Mouse (Mus musculus) stomach, embryonic 16.5 days (tissue): ENCODE results near the gene Gm4969. TPM values are rescaled to one million over a fixed set of nuclear protein-coding genes. Genes with fewer than 3 reads are reported as not detected.

Experiments used
- ATAC-seq: fragments of 200-750 bp; cut with Nextera tagmentation; 2 replicates; pipeline ENCODE4 v1.8.0; 2017; ENCODE audit warnings: moderate number of reproducible peaks, moderate TSS enrichment; ENCODE audit not compliant: insufficient read depth, low FRiP score
- H3K27ac ChIP-seq: fragments of 300-500 bp; sonication (generic); 2 replicates; pipeline ENCODE4 v1.5.1; 2014; ENCODE audit warnings: low read length
- H3K27me3 ChIP-seq: fragments of 300-500 bp; sonication (generic); 2 replicates; pipeline ENCODE4 v1.6.1; 2014; ENCODE audit warnings: low read length, control low read depth, mixed read lengths; ENCODE audit not compliant: control insufficient read depth, insufficient read depth
- H3K36me3 ChIP-seq: fragments of 300-500 bp; sonication (generic); 2 replicates; pipeline ENCODE4 v1.6.1; 2014; ENCODE audit warnings: low read length; ENCODE audit not compliant: control insufficient read depth, insufficient read depth
- H3K4me1 ChIP-seq: fragments of 300-500 bp; sonication (generic); 2 replicates; pipeline ENCODE4 v1.6.1; 2014; ENCODE audit warnings: low read length, control low read depth, mixed read lengths; ENCODE audit not compliant: control insufficient read depth, insufficient read depth
- H3K4me2 ChIP-seq: fragments of 300-500 bp; sonication (generic); 2 replicates; pipeline ENCODE4 v1.6.1; 2014; ENCODE audit warnings: low read depth, low read length, mixed read lengths
- H3K4me3 ChIP-seq: fragments of 300-500 bp; sonication (generic); replicated peaks from 2 replicates; pipeline ENCODE4 v1.5.1; 2014; ENCODE audit warnings: mild to moderate bottlenecking, low read length
- H3K9ac ChIP-seq: fragments of 300-500 bp; sonication (generic); 2 replicates; pipeline ENCODE4 v1.6.1; 2014; ENCODE audit warnings: low read length
- H3K9me3 ChIP-seq: fragments of 300-500 bp; sonication (generic); replicated peaks from 2 replicates; pipeline ENCODE4 v1.6.1; 2016; ENCODE audit warnings: low read length, control low read depth; ENCODE audit not compliant: control insufficient read depth
- WGBS: fragments of 180-500 bp; shearing (Covaris S2); extraction: QIAGEN DNeasy Blood & Tissue Kit; methylation state at CpG from one replicate; pipeline ENCODE4 v1.1.7; 2014; 5-methylcytosine and 5-hydroxymethylcytosine counted together
- microRNA-seq: library from miRNA; unstranded; fragments of <30 nt; microRNA quantifications from one replicate; pipeline ENCODE4, GENCODE M21; 2016
- polyA plus RNA-seq: library from polyadenylated mRNA; unstranded; fragments of >200 nt; fragmentation: Nextera tagmentation; extraction: Ambion mirVana; gene quantifications from 2 replicates; pipeline ENCODE4 v1.2.1, GENCODE M21; 2015

The Gm4969 gene
- polyA plus RNA-seq, 1 experiment from 2014 or later, result 2.2 TPM

GRCm38 (mm10) chr7:19049252-19049651 lies 68.9 kb downstream of the Gm4969 start:
- no peak for ATAC-seq
- 85% methylated on average over 5 of the region's 5 CpGs for WGBS
- no peak overlapping the region for H3K27ac ChIP-seq
- H3K4me3 ChIP-seq, result no peak overlapping the region
- H3K36me3 ChIP-seq, result peaks cover 34% of the 10 kb centered on the region
- no peak overlapping the region for H3K9ac ChIP-seq
- no peak overlapping the region for H3K4me2 ChIP-seq
- H3K4me1 ChIP-seq, result 0 out of 2 replicates have a peak, but pooled peaks cover under 1% of the 10 kb centered on the region
- no peaks in the 10 kb centered on the region for H3K9me3 ChIP-seq
- no peaks in the 10 kb centered on the region for H3K27me3 ChIP-seq

Small RNA genes within 50 kb of the gene (microRNA-seq; reads per million reads assigned to microRNA genes)
- not detected for gene Mir3100

Other genes with a start within 250 kb of the Gm4969 start
- gene Pglyrp1, start 247.0 kb downstream of the Gm4969 start, polyA plus RNA-seq, result 119 and 175 TPM in 2 replicates
- gene Ccdc61, start 208.0 kb downstream of the Gm4969 start, polyA plus RNA-seq, result 16.7 and 21.2 TPM in 2 replicates
- gene Nova2, start 192.5 kb downstream of the Gm4969 start, polyA plus RNA-seq, result 0.39 and 0.62 TPM in 2 replicates
- not detected in 2 replicates for gene Nanos2, start 131.0 kb downstream of the Gm4969 start, polyA plus RNA-seq
- 1.6 and 2.3 TPM in 2 replicates for gene Mypop, start 127.1 kb downstream of the Gm4969 start, polyA plus RNA-seq
- gene Irf2bp1, start 114.3 kb downstream of the Gm4969 start, polyA plus RNA-seq, result 10.7 and 14.3 TPM in 2 replicates
- gene Foxa3, start 94.8 kb downstream of the Gm4969 start, polyA plus RNA-seq, result 32.5 and 37.1 TPM in 2 replicates
- gene Sympk, start 94.0 kb downstream of the Gm4969 start, polyA plus RNA-seq, result 20.2 and 22.5 TPM in 2 replicates
- gene Rsph6a, start 63.7 kb downstream of the Gm4969 start, polyA plus RNA-seq, result not detected in 2 replicates
- gene Dmwd, start 42.1 kb downstream of the Gm4969 start, polyA plus RNA-seq, result 7.7 and 8.3 TPM in 2 replicates
- 84.7 and 98.1 TPM in 2 replicates for gene Dmpk, start 34.5 kb downstream of the Gm4969 start, polyA plus RNA-seq
- gene Six5, start 23.8 kb downstream of the Gm4969 start, polyA plus RNA-seq, result 8.8 and 10.4 TPM in 2 replicates
- 13.5 and 15.3 TPM in 2 replicates for gene Fbxo46, start 1.5 kb upstream of the Gm4969 start, polyA plus RNA-seq
- 14.1 and 14.8 TPM in 2 replicates for gene Qpctl, start 30.9 kb upstream of the Gm4969 start, polyA plus RNA-seq
- 123 and 136 TPM in 2 replicates for gene Snrpd2, start 31.4 kb upstream of the Gm4969 start, polyA plus RNA-seq
- gene Gipr, start 47.8 kb upstream of the Gm4969 start, polyA plus RNA-seq, result 1.6 and 2.4 TPM in 2 replicates
- 10.9 and 11.4 TPM in 2 replicates for gene Eml2, start 58.1 kb upstream of the Gm4969 start, polyA plus RNA-seq
- gene Gpr4, start 94.2 kb upstream of the Gm4969 start, polyA plus RNA-seq, result 1.4 and 1.7 TPM in 2 replicates
- 33.0 and 34.5 TPM in 2 replicates for gene Opa3, start 110.0 kb upstream of the Gm4969 start, polyA plus RNA-seq
- gene Vasp, start 153.4 kb upstream of the Gm4969 start, polyA plus RNA-seq, result 77.8 and 85.6 TPM in 2 replicates
- 0.17 TPM in 1 of 2 replicates, not detected in the other for gene Ppm1n, start 161.7 kb upstream of the Gm4969 start, polyA plus RNA-seq
- 14.8 and 21.7 TPM in 2 replicates for gene Rtn2, start 164.3 kb upstream of the Gm4969 start, polyA plus RNA-seq
- 0.25 and 0.27 TPM in 2 replicates for gene Fosb, start 191.7 kb upstream of the Gm4969 start, polyA plus RNA-seq
- 61.4 and 66.5 TPM in 2 replicates for gene Ercc1, start 226.4 kb upstream of the Gm4969 start, polyA plus RNA-seq
- 22.9 and 23.0 TPM in 2 replicates for gene Cd3eap, start 241.1 kb upstream of the Gm4969 start, polyA plus RNA-seq
- gene Ppp1r13l, start 241.4 kb upstream of the Gm4969 start, polyA plus RNA-seq, result 7.8 and 9.6 TPM in 2 replicates